Mouse (Mus musculus) liver, embryonic 11.5 days (tissue): ENCODE measurements around the gene Atp2b4. TPM values are rescaled to one million over a fixed set of nuclear protein-coding genes. Genes with fewer than 3 reads are reported as not detected.
A peak's percentile ranks its signal among the peaks of the same experiment; 100 is the strongest.

ENCODE experiments used
- ATAC-seq: fragments of 200-750 bp; cut with Nextera tagmentation; replicated peaks from 2 replicates; pipeline ENCODE4 v1.8.0; 2017; ENCODE audit warnings: moderate number of reproducible peaks, mild to moderate bottlenecking, moderate TSS enrichment, moderate library complexity; ENCODE audit not compliant: low FRiP score
- DNase-seq: peaks from one replicate; pipeline ENCODE4 v3.0.0-alpha.2; 2017; ENCODE audit warnings: low spot score
- H3K27ac ChIP-seq: fragments of 300-500 bp; sonication (generic); 2 replicates; pipeline ENCODE4 v1.5.1; 2014; ENCODE audit warnings: mild to moderate bottlenecking, low read depth, low read length, control low read depth
- H3K27me3 ChIP-seq: fragments of 300-500 bp; sonication (generic); replicated peaks from 2 replicates; pipeline ENCODE4 v1.6.1; 2014; ENCODE audit warnings: low read length, mixed read lengths; ENCODE audit not compliant: control insufficient read depth, insufficient read depth
- H3K36me3 ChIP-seq: fragments of 300-500 bp; sonication (generic); 2 replicates; pipeline ENCODE4 v1.6.1; 2014; ENCODE audit warnings: mild to moderate bottlenecking, low read length, moderate library complexity, mixed read lengths; ENCODE audit not compliant: control insufficient read depth, insufficient read depth
- H3K4me1 ChIP-seq: fragments of 300-500 bp; sonication (generic); replicated peaks from 2 replicates; pipeline ENCODE4 v1.6.1; 2014; ENCODE audit warnings: low read length, mixed read lengths; ENCODE audit not compliant: control insufficient read depth, insufficient read depth
- H3K4me2 ChIP-seq: fragments of 300-500 bp; sonication (generic); 2 replicates; pipeline ENCODE4 v1.6.1; 2014; ENCODE audit warnings: mild to moderate bottlenecking, control low read depth, moderate library complexity
- H3K4me3 ChIP-seq: fragments of 300-500 bp; sonication (generic); 2 replicates; pipeline ENCODE4 v1.5.1; 2014; ENCODE audit warnings: low read depth, low read length, control low read depth
- H3K9ac ChIP-seq: fragments of 300-500 bp; sonication (generic); 2 replicates; pipeline ENCODE4 v1.6.1; 2014; ENCODE audit warnings: low read depth, low read length, control low read depth
- H3K9me3 ChIP-seq: fragments of 300-500 bp; sonication (generic); 2 replicates; pipeline ENCODE4 v1.6.1; 2016; ENCODE audit warnings: low read length, inconsistent platforms, mixed read lengths; ENCODE audit not compliant: control insufficient read depth
- WGBS: fragments of 180-500 bp; shearing (Covaris S2); extraction: QIAGEN DNeasy Blood & Tissue Kit; methylation state at CpG from one replicate; pipeline ENCODE4 v1.1.7; 2014; 5-methylcytosine and 5-hydroxymethylcytosine counted together
- polyA plus RNA-seq: library from polyadenylated mRNA; unstranded; fragments of >200 nt; fragmentation: Nextera tagmentation; extraction: Ambion mirVana; gene quantifications from 2 replicates; pipeline ENCODE4 v1.2.1, GENCODE M21; 2014

The Atp2b4 gene
- polyA plus RNA-seq, 1 experiment from 2014 or later, result 17.1 TPM

DNA sequence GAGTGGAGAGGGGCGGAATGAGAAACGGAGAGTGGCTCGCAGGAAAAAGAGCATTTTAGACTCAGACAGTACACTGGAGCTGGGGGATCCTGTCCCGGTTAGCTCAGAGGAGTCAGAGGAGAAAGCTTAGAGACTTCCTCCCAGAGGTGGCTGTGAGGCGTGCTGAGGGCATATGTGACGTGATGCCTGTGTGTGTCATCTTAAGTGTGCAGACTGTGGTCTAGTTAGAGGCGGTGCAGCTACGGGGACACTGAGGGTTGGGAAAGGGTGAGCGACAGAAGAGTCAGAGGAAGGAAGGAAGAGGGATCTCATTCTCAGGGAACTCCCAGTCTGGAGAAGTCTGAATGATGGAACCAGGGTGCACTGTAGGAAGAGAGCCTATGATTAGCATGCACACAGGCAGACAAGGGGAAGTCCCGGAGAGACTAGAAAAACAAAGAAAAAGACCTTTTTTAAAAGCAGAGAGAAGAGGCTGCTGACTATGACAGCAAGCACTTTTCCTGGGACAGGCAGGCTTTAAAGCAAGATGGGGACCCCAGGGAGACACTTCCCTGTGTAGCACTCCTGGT is 28.9 kb downstream of the Atp2b4 start:
- H3K36me3 ChIP-seq, result no peaks in the 10 kb centered on the region
- peak overlapping the region; percentile 63 for H3K27ac ChIP-seq
- H3K4me2 ChIP-seq, result no peak overlapping the region
- H3K9ac ChIP-seq, result no peak overlapping the region
- no peaks in the 10 kb centered on the region for H3K27me3 ChIP-seq
- H3K4me3 ChIP-seq, result no peak overlapping the region
- ATAC-seq, result no peak; the same call in 1 of the 2 replicates
- no peak for DNase-seq
- 61% methylated on average over 10 of the region's 10 CpGs for WGBS
- H3K4me1 ChIP-seq, result peaks cover 16% of the 10 kb centered on the region
- H3K9me3 ChIP-seq, result no peaks in the 10 kb centered on the region

DNA sequence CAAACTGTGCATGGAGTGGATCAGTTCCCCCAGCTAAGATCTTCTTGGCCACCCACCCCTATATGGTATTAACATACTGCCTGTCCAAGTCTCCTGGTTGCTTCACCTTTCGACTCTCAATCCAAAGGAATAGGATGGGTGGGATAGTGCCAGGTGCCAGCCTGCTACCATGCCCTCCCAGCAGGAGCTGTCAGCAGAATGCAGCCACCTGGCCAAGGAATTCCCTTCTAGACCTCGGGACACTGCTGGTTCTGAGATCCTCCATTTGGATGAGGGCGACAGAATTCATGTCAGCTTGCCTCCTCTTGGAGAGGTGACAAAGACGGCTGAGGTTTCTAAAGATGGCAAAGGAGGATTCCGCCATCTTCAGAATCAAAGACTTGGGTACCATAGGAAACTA is 32.8 kb downstream of the Atp2b4 start:
- no peak for ATAC-seq
- Histone ChIP-seq H3K9ac (no peak overlapping the region), H3K4me1 (peaks cover 18% of the 10 kb centered on the region), H3K27me3 (no peaks in the 10 kb centered on the region), H3K4me3 (no peak overlapping the region), H3K4me2 (no peak overlapping the region), H3K9me3 (no peaks in the 10 kb centered on the region), H3K27ac (no peak overlapping the region), H3K36me3 (no peaks in the 10 kb centered on the region)
- no peak for DNase-seq
- WGBS, result 86% methylated on average over 5 of the region's 5 CpGs

- WGBS, result 46% methylated on average over 11 of the region's 11 CpGs
- H3K36me3 ChIP-seq, result no peaks in the 10 kb centered on the region
- H3K4me2 ChIP-seq, result no peak overlapping the region
- no peak overlapping the region for H3K4me3 ChIP-seq
- DNase-seq (no peak), ATAC-seq (no peak)
- no peak overlapping the region for H3K9ac ChIP-seq
- no peaks in the 10 kb centered on the region for H3K9me3 ChIP-seq
- H3K27ac ChIP-seq, result no peak overlapping the region; the same call in 1 of the 2 replicates
- no peaks in the 10 kb centered on the region for H3K27me3 ChIP-seq
- peaks cover 13% of the 10 kb centered on the region for H3K4me1 ChIP-seq
These were observed 33.8 kb downstream of the Atp2b4 start for GRCm38 (mm10) chr1:133766901-133767529.

DNA sequence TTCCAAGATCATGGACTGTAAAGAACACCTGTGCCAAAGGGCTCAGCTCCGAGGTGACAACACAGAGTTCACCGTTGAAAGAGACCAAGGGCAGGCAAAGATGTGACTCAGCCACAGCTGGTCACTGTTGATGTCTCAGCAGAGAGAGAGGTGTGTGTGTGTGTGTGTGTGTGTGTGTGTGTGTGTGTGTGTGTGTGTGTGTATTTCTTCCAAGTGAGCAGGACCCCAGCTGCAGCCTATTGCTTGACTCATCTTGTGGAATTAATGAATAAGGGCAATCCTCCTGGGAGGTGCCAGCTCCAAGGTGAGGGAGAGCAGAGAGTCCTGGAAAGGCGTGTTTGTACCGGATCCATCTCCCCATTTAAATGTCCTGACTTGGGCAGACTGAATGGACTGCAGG is 35.5 kb downstream of the Atp2b4 start:
- Histone ChIP-seq H3K36me3 (no peaks in the 10 kb centered on the region), H3K4me1 (peaks cover 7% of the 10 kb centered on the region), H3K4me3 (no peak overlapping the region), H3K27ac (no peak overlapping the region), H3K9me3 (no peaks in the 10 kb centered on the region), H3K9ac (no peak overlapping the region), H3K4me2 (no peak overlapping the region), H3K27me3 (no peaks in the 10 kb centered on the region)
- no peak for ATAC-seq
- 76% methylated on average over 4 of the region's 4 CpGs for WGBS
- no peak for DNase-seq

- no peak for ATAC-seq
- H3K4me1 ChIP-seq, result peaks cover 7% of the 10 kb centered on the region
These were observed 37.9 kb downstream of the Atp2b4 start for GRCm38 (mm10) chr1:133762946-133763422.

DNA sequence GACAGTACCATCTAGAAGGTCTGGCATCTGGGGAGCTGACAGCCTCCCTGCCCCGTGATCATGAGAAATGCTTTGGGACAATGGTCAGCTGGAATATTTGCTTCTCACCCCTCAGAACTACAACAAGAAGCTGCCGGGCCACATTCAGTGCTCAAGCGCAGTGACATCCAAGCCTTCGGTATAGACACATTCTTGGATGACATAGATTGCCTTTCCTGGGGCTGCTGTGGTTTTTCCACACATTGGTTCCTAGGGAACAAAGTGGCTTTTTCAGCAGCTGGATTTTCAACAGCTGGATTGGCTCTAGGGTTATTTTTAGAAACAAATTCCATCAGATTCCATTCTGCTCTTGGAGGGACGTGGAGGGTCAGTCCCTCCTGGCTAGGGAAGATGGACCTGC is 39.6 kb downstream of the Atp2b4 start:
- Histone ChIP-seq H3K4me2 (no peak overlapping the region), H3K9ac (no peak overlapping the region), H3K9me3 (no peaks in the 10 kb centered on the region), H3K27ac (no peak overlapping the region), H3K36me3 (no peaks in the 10 kb centered on the region), H3K27me3 (no peaks in the 10 kb centered on the region), H3K4me3 (no peak overlapping the region), H3K4me1 (peaks cover 7% of the 10 kb centered on the region)
- 81% methylated on average over 5 of the region's 5 CpGs for WGBS
- DNase-seq, result no peak
- ATAC-seq, result no peak

More at GRCm38 (mm10) chr1:133762946-133763422, 37.9 kb downstream of the Atp2b4 start:
- DNase-seq, result no peak
- no peak overlapping the region for H3K4me3 ChIP-seq
- no peaks in the 10 kb centered on the region for H3K36me3 ChIP-seq
- no peak overlapping the region for H3K9ac ChIP-seq
- 60% methylated on average over 5 of the region's 5 CpGs for WGBS
- no peaks in the 10 kb centered on the region for H3K9me3 ChIP-seq
- H3K4me2 ChIP-seq, result no peak overlapping the region
- peak overlapping the region; percentile 55 for H3K27ac ChIP-seq
- H3K27me3 ChIP-seq, result no peaks in the 10 kb centered on the region

GRCm38 (mm10) chr1:133754317-133754868 is 46.4 kb downstream of the Atp2b4 start:
- Histone ChIP-seq H3K4me1 (peaks cover 39% of the 10 kb centered on the region), H3K27ac (peak overlapping the region; percentile 98), H3K27me3 (no peaks in the 10 kb centered on the region), H3K4me3 (0 out of 2 replicates have a peak overlapping the region, but pooled peaks have one; percentile 23), H3K9me3 (no peaks in the 10 kb centered on the region), H3K36me3 (no peaks in the 10 kb centered on the region; the same call in 1 of the 2 replicates), H3K4me2 (peak overlapping the region; percentile 54), H3K9ac (peak overlapping the region; percentile 53; the same call in 1 of the 2 replicates)
- DNase-seq (peak; percentile 66), ATAC-seq (peak; percentile 98)
- WGBS, result 37% methylated on average over 4 of the region's 4 CpGs

- whole genome bisulfite sequencing, result 80% methylated on average over 8 of the region's 8 CpGs
These were observed 47.5 kb downstream of the Atp2b4 start for GRCm38 (mm10) chr1:133753325-133753724.

More at GRCm38 (mm10) chr1:133753325-133753724, 47.5 kb downstream of the Atp2b4 start:
- Histone ChIP-seq H3K9ac (peak overlapping the region; percentile 46; the same call in 1 of the 2 replicates), H3K4me2 (peak overlapping the region; percentile 54), H3K4me3 (no peak overlapping the region), H3K27me3 (no peaks in the 10 kb centered on the region), H3K36me3 (peaks cover 2% of the 10 kb centered on the region; the same call in 1 of the 2 replicates), H3K9me3 (no peaks in the 10 kb centered on the region), H3K27ac (peak overlapping the region; percentile 98), H3K4me1 (peaks cover 45% of the 10 kb centered on the region)
- ATAC-seq (no peak), DNase-seq (no peak)
